27 mouse cellular contexts compared by ENCODE assay signal in the genomic region with DNA sequence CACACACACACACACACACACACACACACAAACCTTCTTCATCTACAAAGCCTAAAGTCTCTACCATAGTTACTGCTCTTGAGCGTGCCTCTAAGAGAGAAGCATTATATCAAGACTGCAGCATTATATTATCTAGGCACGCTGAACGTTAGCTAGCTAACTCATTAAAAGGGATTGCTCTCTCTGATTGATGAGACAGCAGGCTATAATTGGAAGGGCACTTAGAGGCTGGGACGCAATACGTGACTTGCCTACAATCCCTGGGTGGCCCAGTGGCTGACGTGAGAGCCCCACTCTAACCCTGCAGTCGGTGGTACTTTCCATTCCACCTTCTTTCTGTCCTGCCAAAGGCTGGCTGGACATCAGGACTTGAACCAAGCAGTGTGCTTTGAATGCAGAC. TPM values are rescaled to one million over a fixed set of nuclear protein-coding genes. Genes with fewer than 3 reads are reported as not detected.
DNase-seq lines count a peak whose midpoint lies in the region; ATAC-seq and TF ChIP-seq lines count a peak whose summit lies in the region.
"Had no signal": no experiment of that assay in that cellular context is flagged by ENCODE, and none has a peak within 500 bp of the region (broad histone marks: within the 10 kb centered on the region; RNA-seq: fewer than 3 reads in every experiment).

No protein-coding gene starts in this region.

- no peak overlapping the region for H3K4me3 ChIP-seq in neural tube, embryonic 11.5 days (ENCODE audit: low read depth, low read length)
- no peak overlapping the region for H3K4me3 ChIP-seq in forebrain, embryonic 16.5 days (replicated peaks; ENCODE audit: low read length)
- no peak overlapping the region for H3K4me3 ChIP-seq in hindbrain, embryonic 16.5 days (ENCODE audit: low read length)
- H3K4me3 ChIP-seq in heart, adult 2 months: no peak overlapping the region
- H3K4me3 ChIP-seq: embryonic facial prominence, embryonic 12.5 days; erythroblast, embryonic 14.5 days; heart, embryonic 15.5 days; limb, embryonic 15.5 days; liver, embryonic 15.5 days; stomach, embryonic 15.5 days had no signal

- H3K36me3 ChIP-seq in neural tube, embryonic 11.5 days (ENCODE audit: control insufficient read depth, insufficient read depth, low read length): no peaks in the 10 kb centered on the region
- no peaks in the 10 kb centered on the region; the same call in 1 of the 2 replicates for H3K36me3 ChIP-seq in forebrain, embryonic 16.5 days (ENCODE audit: control insufficient read depth, insufficient read depth)
- H3K36me3 ChIP-seq in hindbrain, embryonic 16.5 days (ENCODE audit: control insufficient read depth, insufficient read depth, low read length): no peaks in the 10 kb centered on the region
- H3K36me3 ChIP-seq in heart, adult 2 months (ENCODE audit: control insufficient read depth, insufficient read depth, low read length): no peaks in the 10 kb centered on the region
- H3K36me3 ChIP-seq: heart, embryonic 15.5 days; liver, embryonic 15.5 days; stomach, embryonic 15.5 days had no signal

- ATAC-seq in neural tube, embryonic 11.5 days (ENCODE audit: insufficient read depth, low FRiP score, low TSS enrichment): peak; percentile 75
- peak; percentile 54 for ATAC-seq in forebrain, embryonic 16.5 days
- ATAC-seq in hindbrain, embryonic 16.5 days: peak; percentile 16; the same call in 1 of the 2 replicates
- ATAC-seq: intestine, postnatal 0 days had no signal

- no peaks in the 10 kb centered on the region for H3K9me3 ChIP-seq in neural tube, embryonic 11.5 days (ENCODE audit: control insufficient read depth, low read length)
- H3K9me3 ChIP-seq in forebrain, embryonic 16.5 days (ENCODE audit: control insufficient read depth, low read length): no peaks in the 10 kb centered on the region
- H3K9me3 ChIP-seq in hindbrain, embryonic 16.5 days (ENCODE audit: control insufficient read depth, low read length): no peaks in the 10 kb centered on the region
- H3K9me3 ChIP-seq: embryonic facial prominence, embryonic 12.5 days; heart, embryonic 15.5 days; limb, embryonic 15.5 days; liver, embryonic 15.5 days; stomach, embryonic 15.5 days had no signal

- 0 out of 2 replicates have a peak, but pooled peaks cover 6% of the 10 kb centered on the region for H3K4me1 ChIP-seq in neural tube, embryonic 11.5 days (ENCODE audit: control insufficient read depth, insufficient read depth, low read length)
- peaks cover 8% of the 10 kb centered on the region for H3K4me1 ChIP-seq in forebrain, embryonic 16.5 days (replicated peaks; ENCODE audit: control insufficient read depth, insufficient read depth, low read length)
- peaks cover 3% of the 10 kb centered on the region for H3K4me1 ChIP-seq in hindbrain, embryonic 16.5 days (ENCODE audit: control insufficient read depth, insufficient read depth, low read depth, low read length)
- H3K4me1 ChIP-seq in heart, adult 2 months (ENCODE audit: control insufficient read depth, insufficient read depth, low read length): no peaks in the 10 kb centered on the region
- H3K4me1 ChIP-seq: liver, embryonic 15.5 days had no signal

- H3K27me3 ChIP-seq in neural tube, embryonic 11.5 days (ENCODE audit: control insufficient read depth, insufficient read depth, low read length): no peaks in the 10 kb centered on the region
- no peaks in the 10 kb centered on the region for H3K27me3 ChIP-seq in forebrain, embryonic 16.5 days (replicated peaks; ENCODE audit: control insufficient read depth, insufficient read depth, low read length)
- no peaks in the 10 kb centered on the region for H3K27me3 ChIP-seq in hindbrain, embryonic 16.5 days (replicated peaks; ENCODE audit: control insufficient read depth, insufficient read depth, low read length)
- no peaks in the 10 kb centered on the region for H3K27me3 ChIP-seq in heart, adult 2 months (ENCODE audit: control insufficient read depth, insufficient read depth, low read length)
- H3K27me3 ChIP-seq: embryonic facial prominence, embryonic 12.5 days; heart, embryonic 15.5 days; limb, embryonic 15.5 days; liver, embryonic 15.5 days; stomach, embryonic 15.5 days had no signal

- no peak overlapping the region for H3K9ac ChIP-seq in neural tube, embryonic 11.5 days (ENCODE audit: low read length)
- H3K9ac ChIP-seq in forebrain, embryonic 16.5 days (replicated peaks; ENCODE audit: low read depth, low read length): no peak overlapping the region
- H3K9ac ChIP-seq in hindbrain, embryonic 16.5 days (ENCODE audit: low read depth, low read length): no peak overlapping the region
- no peak overlapping the region for H3K9ac ChIP-seq in heart, adult 2 months (ENCODE audit: low read depth, low read length)
- H3K9ac ChIP-seq: embryonic facial prominence, embryonic 12.5 days; heart, embryonic 15.5 days; limb, embryonic 15.5 days; liver, embryonic 15.5 days; stomach, embryonic 15.5 days had no signal

- DNase-seq in neural tube, embryonic 11.5 days (ENCODE audit: low spot score): peak; percentile 56
- no peak for DNase-seq in neural tube, embryonic 10.5 days (ENCODE audit: extremely low spot score, low spot score)
- no peak for DNase-seq in heart, adult 2 months
- no peak for DNase-seq in thymus, postnatal 10 days (ENCODE audit: low spot score in 2 of 2)
- DNase-seq in kidney, adult 8-10 months: no peak
- DNase-seq: adrenal gland, adult 2 months; cerebellum, adult 8-10 months; gastrocnemius, postnatal 25 days; lung, postnatal 10 days; retina, postnatal 1 day; thymus, adult 2 months had no signal

- H3K27ac ChIP-seq in neural tube, embryonic 11.5 days (ENCODE audit: low read depth, low read length): no peak overlapping the region
- H3K27ac ChIP-seq in forebrain, embryonic 16.5 days (ENCODE audit: low read length): no peak overlapping the region
- no peak overlapping the region for H3K27ac ChIP-seq in hindbrain, embryonic 16.5 days (ENCODE audit: low read depth, low read length)
- no peak overlapping the region for H3K27ac ChIP-seq in heart, adult 2 months
- H3K27ac ChIP-seq: embryonic facial prominence, embryonic 12.5 days; heart, embryonic 15.5 days; kidney, postnatal 0 days; limb, embryonic 15.5 days; liver, embryonic 15.5 days; stomach, embryonic 15.5 days had no signal

- no peak for TF ChIP-seq POLR2A in heart, adult 2 months (IDR thresholded peaks at IDR 0.05; ENCODE audit: insufficient read depth, low read depth, low read length)

- no peak for TF ChIP-seq CTCF in heart, adult 2 months (IDR thresholded peaks at IDR 0.05)

- 29% methylated on average over 7 of the region's 7 CpGs for WGBS in neural tube, embryonic 11.5 days
- 31% methylated on average over 7 of the region's 7 CpGs for WGBS in forebrain, embryonic 16.5 days
- WGBS in hindbrain, embryonic 16.5 days: 42% methylated on average over 7 of the region's 7 CpGs
- WGBS in heart, adult 2 months: 85% methylated on average over 7 of the region's 7 CpGs

- intact Hi-C loops in heart, adult 2 months (cut with DNase I): no loop called here

- no peak for TF ChIP-seq EP300 in heart, adult 2 months (IDR thresholded peaks at IDR 0.05; ENCODE audit: insufficient read depth, low read depth, low read length)

- H3K4me2 ChIP-seq in neural tube, embryonic 11.5 days (ENCODE audit: low read depth): no peak overlapping the region
- H3K4me2 ChIP-seq in forebrain, embryonic 16.5 days (ENCODE audit: low read length): no peak overlapping the region
- no peak overlapping the region for H3K4me2 ChIP-seq in hindbrain, embryonic 16.5 days (ENCODE audit: low read length)
- H3K4me2 ChIP-seq: embryonic facial prominence, embryonic 12.5 days; heart, embryonic 15.5 days; limb, embryonic 15.5 days; liver, embryonic 15.5 days; stomach, embryonic 15.5 days had no signal

- no peaks in the 10 kb centered on the region for H3K79me2 ChIP-seq in heart, adult 2 months (replicated peaks; ENCODE audit: control insufficient read depth, insufficient read depth, low read length)

RNA-seq across cellular contexts. Expression of a gene that starts 35.1 kb away (rescaled TPM):
- 46.9 and 47.1 TPM in 2 replicates for polyA plus RNA-seq in neural tube, embryonic 11.5 days (2014; fragmentation: Nextera tagmentation; extraction: Ambion mirVana)
- 64.7 and 65.5 TPM in 2 replicates for polyA plus RNA-seq in forebrain, embryonic 16.5 days (2015; fragmentation: Nextera tagmentation; extraction: Ambion mirVana)
- polyA plus RNA-seq in hindbrain, embryonic 16.5 days (2015; fragmentation: Nextera tagmentation; extraction: Ambion mirVana): 49.1 and 54.2 TPM in 2 replicates
- 1 to 10 TPM; 4.4 to 5.5 TPM for total RNA-seq in heart, adult 2 months (2021)
- polyA plus RNA-seq in heart, adult 2 months (2012; rRNA removed): 2.8 and 3.1 TPM in 2 replicates
- polyA plus RNA-seq: erythroblast, embryonic 14.5 days had no signal

RNA-seq across cellular contexts. Expression of a gene that starts 50.5 kb away (rescaled TPM):
- polyA plus RNA-seq in neural tube, embryonic 11.5 days (2014; fragmentation: Nextera tagmentation; extraction: Ambion mirVana): not detected in 2 replicates
- polyA plus RNA-seq in forebrain, embryonic 16.5 days (2015; fragmentation: Nextera tagmentation; extraction: Ambion mirVana): not detected in 2 replicates
- polyA plus RNA-seq in hindbrain, embryonic 16.5 days (2015; fragmentation: Nextera tagmentation; extraction: Ambion mirVana): not detected in 2 replicates
- not detected for total RNA-seq in heart, adult 2 months (2021)
- not detected in 2 replicates for polyA plus RNA-seq in heart, adult 2 months (2012; rRNA removed)
- total RNA-seq: adrenal gland, adult 2 months; gastrocnemius, postnatal 25 days; heart, adult 8-10 months; hematopoietic stem cell, adult 5-6 weeks; layer of hippocampus, adult 18-20 months; left cerebral cortex, adult 18-20 months; left cerebral cortex, postnatal 36 days; megakaryocyte progenitor cell, adult 5-6 weeks had no signal
- polyA plus RNA-seq: adrenal gland, adult 2 months; embryonic facial prominence, embryonic 12.5 days; erythroblast, embryonic 14.5 days; heart, embryonic 15.5 days; intestine, postnatal 0 days; kidney, postnatal 0 days; limb, embryonic 15.5 days; liver, embryonic 15.5 days; stomach, embryonic 15.5 days; thymus, adult 2 months had no signal

Comparison
In these comparisons a context has a peak if more than half of its experiments do, and no peak if none do; other contexts are left out.
1. ATAC-seq: peak in every context shown above with its lines; median percentile 75 in neural tube, embryonic 11.5 days; 54 in forebrain, embryonic 16.5 days; 16 in hindbrain, embryonic 16.5 days.
2. RNA of a gene that starts 35.1 kb away (polyA plus RNA-seq): 64.7 to 65.5 TPM in forebrain, embryonic 16.5 days, 49.1 to 54.2 TPM in hindbrain, embryonic 16.5 days and 46.9 to 47.1 TPM in neural tube, embryonic 11.5 days; 2.8 to 3.1 TPM in heart, adult 2 months; every median in the first group is over 10 times any median in the second.